Mouse (Mus musculus): ENCODE measurements around the gene Stat3. TPM values are rescaled to one million over a fixed set of nuclear protein-coding genes. Genes with fewer than 3 reads are reported as not detected.

Gene Stat3
- total RNA-seq, 2 experiments from 2014 or later = 32.9 to 34.2 TPM

- intact Hi-C loops (cut with DNase I) = no loop called here
These were observed 95.2 kb downstream of the Stat3 start for GRCm38 (mm10) chr11:100844121-100844520.

GRCm38 (mm10) chr11:100843070-100843669 lies 96.2 kb downstream of the Stat3 start:
- intact Hi-C loops (cut with DNase I) = no loop called here
- no peak for DNase-seq (ENCODE audit: low spot score in 2 of 2)

More at GRCm38 (mm10) chr11:100844121-100844520, 95.2 kb downstream of the Stat3 start:
- DNase-seq (ENCODE audit: low spot score in 2 of 2) = no peak

GRCm38 (mm10) chr11:100842025-100842424 lies 97.3 kb downstream of the Stat3 start:
- no peak for DNase-seq (ENCODE audit: low spot score in 2 of 2)
- intact Hi-C loops (cut with DNase I) = no loop called here

GRCm38 (mm10) chr11:100840866-100841265 lies 98.5 kb downstream of the Stat3 start:
- intact Hi-C loops (cut with DNase I) = no loop called here
- no peak for DNase-seq (ENCODE audit: low spot score in 2 of 2)

GRCm38 (mm10) chr11:100839523-100839922 lies 99.8 kb downstream of the Stat3 start:
- no peak for DNase-seq (ENCODE audit: low spot score in 2 of 2)
- intact Hi-C loops (cut with DNase I) = loop anchor here (10.0 kb wide), 1 partner anchor 115 kb away; no protein-coding TSS in a partner anchor

- intact Hi-C loops (cut with DNase I) = loop anchor here (10.0 kb wide), 1 partner anchor 116 kb away; no protein-coding TSS in a partner anchor
- DNase-seq (ENCODE audit: low spot score in 2 of 2) = no peak
These were observed 100.4 kb downstream of the Stat3 start for GRCm38 (mm10) chr11:100838894-100839293.

GRCm38 (mm10) chr11:100836923-100837702 lies 102.2 kb downstream of the Stat3 start:
- intact Hi-C loops (cut with DNase I) = loop anchor here (10.0 kb wide), 1 partner anchor 118 kb away; no protein-coding TSS in a partner anchor
- no peak for DNase-seq (ENCODE audit: low spot score in 2 of 2)

Other genes starting within 250 kb of the Stat3 start
- gene Zfp385c, start 247.1 kb downstream of the Stat3 start, total RNA-seq (2021) = under 1 TPM; 0.19 to 0.33 TPM
- 1 to 10 TPM; 1.9 to 2.0 TPM for gene Dhx58, start 235.3 kb downstream of the Stat3 start, total RNA-seq (2021)
- gene Kat2a, start 227.1 kb downstream of the Stat3 start, total RNA-seq (2021) = 10 to 100 TPM; 63.2 to 64.1 TPM
- gene Hspb9, start 225.7 kb downstream of the Stat3 start, total RNA-seq (2021) = not detected
- gene Rab5c, start 201.3 kb downstream of the Stat3 start, total RNA-seq (2021) = 100 to 1,000 TPM; 159 to 161 TPM
- 10 to 100 TPM; 10.1 to 13.7 TPM for gene Kcnh4, start 179.6 kb downstream of the Stat3 start, total RNA-seq (2021)
- not detected for gene Hcrt, start 176.6 kb downstream of the Stat3 start, total RNA-seq (2021)
- 1 to 10 TPM; 5.3 to 6.5 TPM for gene Ghdc, start 168.6 kb downstream of the Stat3 start, total RNA-seq (2021)
- 10 to 100 TPM; 14.6 to 19.9 TPM for gene Stat5b, start 88.8 kb downstream of the Stat3 start, total RNA-seq (2021)
- 1 to 10 TPM; 2.5 to 2.6 TPM for gene Stat5a, start 80.2 kb downstream of the Stat3 start, total RNA-seq (2021)
- gene Cavin1, start 31.3 kb upstream of the Stat3 start, total RNA-seq (2021) = 10 to 100 TPM; 19.8 to 23.2 TPM
- gene Atp6v0a1, start 69.9 kb upstream of the Stat3 start, total RNA-seq (2021) = 100 to 1,000 TPM; 489 to 499 TPM
- gene Naglu, start 130.5 kb upstream of the Stat3 start, total RNA-seq (2021) = 10 to 100 TPM in 1 of 2 experiments, 1 to 10 TPM in 1; 7.3 to 11.9 TPM
- gene Hsd17b1, start 138.9 kb upstream of the Stat3 start, total RNA-seq (2021) = 1 to 10 TPM in 1 of 2 experiments, under 1 TPM in 1; 0.42 to 1.1 TPM
- 10 to 100 TPM; 31.1 to 32.0 TPM for gene Coasy, start 143.0 kb upstream of the Stat3 start, total RNA-seq (2021)
- 10 to 100 TPM; 44.9 to 49.9 TPM for gene Mlx, start 147.7 kb upstream of the Stat3 start, total RNA-seq (2021)
- 1 to 10 TPM; 3.7 to 4.0 TPM for gene Psmc3ip, start 155.9 kb upstream of the Stat3 start, total RNA-seq (2021)
- 10 to 100 TPM; 53.9 to 58.8 TPM for gene Retreg3, start 180.4 kb upstream of the Stat3 start, total RNA-seq (2021)
- gene Tubg1, start 180.4 kb upstream of the Stat3 start, total RNA-seq (2021) = 10 to 100 TPM; 52.1 to 52.7 TPM
- gene Tubg2, start 216.4 kb upstream of the Stat3 start, total RNA-seq (2021) = 10 to 100 TPM; 49.0 to 49.5 TPM
- gene Cntnap1, start 231.0 kb upstream of the Stat3 start, total RNA-seq (2021) = 100 to 1,000 TPM; 124 to 128 TPM
- gene Plekhh3, start 231.8 kb upstream of the Stat3 start, total RNA-seq (2021) = 10 to 100 TPM in 1 of 2 experiments, 1 to 10 TPM in 1; 7.7 to 10.2 TPM
- gene Ccr10, start 235.9 kb upstream of the Stat3 start, total RNA-seq (2021) = under 1 TPM; 0.19 to 0.26 TPM

All from left cerebral cortex, postnatal 14 days (tissue).